Mouse (Mus musculus) lung, postnatal 25 days (tissue): Measurements from ENCODE around the gene Plscr1.

Experiments used
- DNase-seq: peaks from one replicate; pipeline ENCODE4 v3.0.0; 2022; ENCODE audit warnings: low spot score

The Plscr1 gene

DNA sequence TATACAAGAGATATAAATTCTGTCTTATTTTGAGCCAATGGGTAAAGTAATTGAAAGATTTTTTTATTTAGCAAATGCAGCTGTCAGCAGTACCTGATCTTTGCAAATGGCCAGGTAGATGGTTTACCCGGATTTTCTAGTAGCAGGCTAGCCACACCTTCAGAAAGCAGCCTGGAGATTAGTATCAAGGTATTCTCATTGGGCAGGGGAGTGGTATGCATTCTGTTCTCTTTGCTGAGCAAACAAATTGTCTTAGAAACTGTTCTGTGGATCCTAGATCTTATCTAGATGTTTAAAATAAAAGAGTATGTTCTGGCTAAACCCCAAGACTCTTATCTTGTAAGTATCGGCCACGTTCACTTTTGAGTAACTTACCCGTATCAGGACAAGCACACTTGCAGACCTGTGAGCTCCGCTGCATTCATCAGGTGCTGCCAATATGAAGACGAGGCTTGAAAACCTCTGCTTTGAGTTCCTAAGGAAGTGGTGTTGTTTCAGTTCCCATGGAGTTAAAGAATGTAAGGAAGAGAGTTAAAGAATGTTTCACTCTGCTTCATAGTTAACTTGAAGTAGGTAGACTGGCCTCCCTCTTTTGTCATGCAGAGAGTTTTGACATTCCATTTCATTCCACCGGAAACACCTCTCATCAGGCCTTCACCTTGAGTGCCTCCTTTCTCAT, 11.1 kb downstream of the Plscr1 start:
- DNase-seq: peak; percentile 48

DNA sequence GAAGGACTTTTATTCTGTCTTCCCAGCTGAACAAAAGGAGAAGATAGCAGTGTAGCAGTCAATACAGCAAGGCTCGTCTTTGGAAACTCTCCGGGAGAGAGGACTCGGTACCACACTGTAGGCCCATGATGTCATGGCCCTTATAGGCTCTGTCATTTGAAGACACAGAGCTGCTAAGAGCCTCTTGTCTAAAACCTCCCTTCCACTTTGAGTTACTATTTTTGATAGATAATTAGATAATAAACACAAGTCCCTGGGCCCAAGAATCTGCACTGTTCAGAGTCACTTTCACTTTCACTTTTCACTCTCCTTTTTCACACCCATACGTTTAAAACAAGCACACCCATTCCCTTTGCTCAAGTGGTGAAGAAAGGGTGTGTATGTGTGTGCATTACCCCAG, 16.2 kb downstream of the Plscr1 start:
- DNase-seq: no peak

DNA sequence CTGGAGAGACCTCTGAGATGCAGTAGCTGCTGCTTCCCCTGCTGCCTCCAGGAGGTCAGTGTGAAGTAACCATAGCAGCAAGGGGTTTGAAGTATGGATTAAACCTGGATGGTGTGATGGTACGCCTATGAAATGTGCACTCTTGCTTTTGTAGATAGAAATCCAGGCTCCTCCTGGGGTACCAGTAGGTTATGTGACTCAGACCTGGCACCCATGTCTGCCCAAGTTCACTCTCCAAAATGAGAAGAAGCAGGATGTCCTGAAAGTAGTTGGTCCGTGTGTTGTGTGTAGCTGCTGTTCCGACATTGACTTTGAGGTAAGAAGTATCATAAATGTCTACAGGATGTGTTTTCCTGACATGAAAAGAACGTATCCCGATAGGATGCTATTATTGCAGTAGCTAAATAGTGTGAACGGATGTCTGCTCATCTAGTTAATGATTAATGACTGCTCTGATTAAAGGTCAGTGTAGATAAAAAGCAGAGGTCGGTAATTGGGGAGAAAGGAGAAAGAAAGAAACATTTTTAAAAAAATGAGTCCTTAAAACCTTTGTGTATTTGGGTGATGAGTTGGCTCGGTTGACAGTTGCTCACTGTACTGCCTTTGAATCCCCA, 17.1 kb downstream of the Plscr1 start:
- no peak for DNase-seq

DNA sequence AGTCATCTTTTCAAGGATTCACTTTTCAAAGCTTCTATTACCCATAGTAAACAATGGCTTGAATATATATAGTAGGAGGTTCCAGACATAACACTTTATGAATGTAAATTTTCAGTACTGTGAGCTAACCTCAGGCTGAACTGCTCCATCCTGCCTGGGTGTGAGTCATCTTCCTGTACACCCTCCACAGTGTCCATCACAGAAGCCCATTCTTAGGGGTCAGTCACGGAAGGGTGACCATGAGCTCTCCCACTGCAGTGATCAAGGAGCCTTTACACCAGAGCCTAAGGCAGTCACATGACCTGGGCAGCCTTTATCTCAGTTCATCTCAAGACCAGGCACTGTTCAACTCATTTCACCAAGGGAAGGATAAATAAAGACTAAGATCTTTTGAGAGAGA, 18.2 kb downstream of the Plscr1 start:
- no peak for DNase-seq

DNA sequence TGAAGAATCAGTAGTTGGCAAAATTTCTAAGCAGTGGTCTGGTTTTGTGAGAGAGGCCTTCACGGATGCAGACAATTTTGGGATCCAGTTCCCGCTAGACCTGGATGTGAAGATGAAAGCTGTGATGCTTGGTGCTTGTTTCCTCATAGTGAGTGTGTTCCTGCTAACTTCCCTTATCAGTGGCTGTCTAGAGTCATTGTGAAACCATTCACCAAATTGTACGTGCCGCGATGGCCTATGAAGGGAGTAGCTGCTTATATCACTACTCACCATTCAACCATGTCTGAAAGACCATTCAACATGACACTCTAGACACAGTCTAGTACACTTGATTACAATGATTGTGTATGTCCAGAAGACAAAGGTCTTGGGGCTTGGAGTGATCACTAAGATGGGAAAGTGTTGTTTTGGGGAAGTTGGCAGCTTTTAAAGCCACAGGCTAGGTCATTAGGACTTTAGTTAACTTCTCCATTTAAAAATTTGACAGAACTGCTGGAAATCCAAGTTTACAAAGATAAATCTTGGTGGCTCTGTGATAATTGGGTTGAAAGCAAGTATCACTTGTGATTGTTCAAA, 20.4 kb downstream of the Plscr1 start:
- DNase-seq: no peak

DNA sequence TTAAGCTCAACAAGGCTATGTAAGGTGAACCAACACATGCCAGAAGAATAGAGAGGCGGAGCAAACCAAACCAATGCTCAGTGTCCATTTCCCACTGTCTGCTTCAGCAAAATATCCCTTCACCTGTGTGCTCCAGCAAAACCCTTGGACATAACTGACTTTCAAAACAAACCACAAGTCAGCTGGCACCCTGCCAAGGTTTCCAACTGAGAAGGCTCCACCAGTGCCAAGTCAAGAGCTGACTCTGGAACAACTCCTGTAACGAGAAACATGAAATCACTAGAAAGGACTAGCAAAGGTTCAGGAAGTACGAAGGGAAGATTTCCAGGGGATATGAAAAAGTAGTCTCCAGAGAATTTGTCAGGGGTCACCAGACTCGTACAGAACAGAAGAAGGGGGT, 21.4 kb downstream of the Plscr1 start:
- DNase-seq: peak; percentile 78

DNA sequence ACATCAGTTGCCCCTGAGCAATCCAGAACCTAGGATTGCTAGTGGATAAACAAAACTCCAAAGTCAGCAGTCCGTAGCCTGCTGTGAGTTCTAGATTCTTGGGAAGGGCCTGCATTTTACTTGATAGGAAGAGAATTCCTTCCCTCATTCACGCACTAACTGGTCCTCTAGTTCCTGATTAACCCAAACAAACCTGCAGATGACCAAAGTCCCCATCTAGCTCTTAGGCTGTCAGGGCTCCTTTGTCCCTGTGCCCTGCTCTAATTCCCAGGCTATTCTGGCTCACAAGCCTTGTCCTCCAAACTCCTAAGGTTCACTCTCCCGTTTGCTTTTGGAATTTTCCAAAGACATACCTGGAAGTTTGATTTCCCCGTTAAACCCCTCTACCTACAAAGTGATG, 23.1 kb downstream of the Plscr1 start:
- DNase-seq: no peak

DNA sequence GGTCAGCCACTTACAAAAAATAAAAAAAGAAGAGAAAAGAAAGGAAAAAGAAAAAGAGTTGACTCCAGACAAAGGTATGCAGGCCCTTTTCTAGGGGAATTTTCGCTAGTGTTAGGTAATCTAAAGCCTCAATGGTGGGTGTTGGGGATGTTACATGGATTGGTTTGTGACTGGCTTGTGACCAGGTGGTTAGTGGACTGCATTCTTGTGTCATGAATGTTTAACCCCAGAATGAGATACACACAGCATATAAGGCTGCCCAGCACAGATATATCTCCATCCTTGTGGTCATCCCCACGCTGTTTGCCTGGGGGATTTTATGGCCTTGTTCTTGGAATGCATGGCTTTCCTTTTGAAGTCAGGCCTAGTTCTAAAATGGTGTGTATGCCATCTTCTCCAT, 23.7 kb downstream of the Plscr1 start:
- DNase-seq: no peak

DNA sequence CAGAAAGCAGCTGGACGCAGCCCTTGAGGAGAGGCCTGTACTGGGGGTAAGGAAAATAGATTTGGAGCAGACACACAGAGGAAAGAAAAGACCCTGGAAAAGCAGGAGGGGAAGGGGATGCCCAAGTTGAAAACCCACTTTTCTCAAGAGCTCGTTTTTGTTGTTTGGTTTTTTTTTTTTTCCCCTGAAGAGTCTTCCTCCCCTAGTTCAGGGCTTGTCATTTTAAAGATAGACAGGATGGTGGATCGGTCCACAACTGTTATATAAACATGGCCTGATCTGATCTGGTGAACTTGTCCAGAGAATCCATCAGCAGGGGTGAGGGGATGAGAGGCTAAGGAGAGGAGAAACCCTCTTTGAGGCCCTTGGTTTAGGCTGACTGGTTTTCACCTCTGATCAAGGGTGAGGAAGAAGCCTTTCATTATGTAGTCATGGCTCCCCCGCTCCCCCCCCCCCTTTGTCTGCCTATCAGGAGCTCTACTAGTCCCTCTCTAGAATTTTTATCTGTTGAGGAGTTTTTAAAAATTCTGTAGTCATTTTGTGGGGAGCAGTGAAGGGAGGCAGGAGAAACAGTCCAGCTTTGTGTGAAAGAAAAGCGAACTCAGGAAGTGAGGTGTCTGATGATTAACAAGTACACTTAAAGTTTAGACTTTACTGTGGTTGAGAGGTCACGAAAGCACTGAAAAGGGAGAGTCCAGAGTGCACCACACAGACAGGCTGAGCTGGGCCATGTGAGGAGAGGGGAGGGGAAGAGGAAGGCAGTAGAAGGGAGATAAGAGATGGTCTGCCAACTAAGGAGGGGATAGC, 24.6 kb downstream of the Plscr1 start:
- no peak for DNase-seq

DNA sequence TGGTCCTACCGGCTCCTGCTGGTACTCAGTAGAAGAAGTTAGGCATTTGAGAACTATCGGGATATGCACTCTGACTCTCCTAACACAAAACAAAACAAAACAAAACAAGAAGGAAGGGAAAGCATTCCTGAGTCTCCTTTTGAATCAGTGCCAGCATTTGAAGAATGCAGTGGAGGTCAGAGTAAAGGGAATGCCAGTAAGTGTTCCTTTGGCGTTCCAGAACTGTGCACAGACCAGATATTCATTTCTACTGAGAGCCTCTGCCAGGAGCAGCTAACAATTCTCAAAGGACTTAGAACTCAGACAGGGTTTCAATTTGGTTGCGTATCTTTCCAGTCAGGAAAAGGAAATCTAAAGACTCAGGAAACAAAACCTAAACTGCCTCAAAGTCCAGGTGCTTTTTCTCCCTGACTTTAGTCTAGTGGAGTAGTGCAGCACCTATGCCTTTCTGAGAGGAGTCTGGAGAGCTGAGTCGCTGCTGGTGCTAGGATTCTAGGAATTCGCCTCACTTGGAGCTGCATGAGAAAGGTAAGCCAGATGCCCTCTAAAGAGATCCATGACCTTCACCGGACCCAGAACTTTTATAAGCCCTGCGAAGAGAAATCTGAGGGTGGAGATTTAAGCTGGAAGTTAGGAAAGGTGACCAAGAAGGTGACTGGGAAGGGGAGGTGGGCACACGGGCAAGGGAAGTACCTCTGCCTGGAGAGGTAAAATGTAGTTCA, 26.1 kb downstream of the Plscr1 start, which contains the start of gene Plscr2:
Plscr2 (plus strand) TSS at position 117 of the 722 bp plus-strand sequence.
- peak; percentile 77 for DNase-seq

DNA sequence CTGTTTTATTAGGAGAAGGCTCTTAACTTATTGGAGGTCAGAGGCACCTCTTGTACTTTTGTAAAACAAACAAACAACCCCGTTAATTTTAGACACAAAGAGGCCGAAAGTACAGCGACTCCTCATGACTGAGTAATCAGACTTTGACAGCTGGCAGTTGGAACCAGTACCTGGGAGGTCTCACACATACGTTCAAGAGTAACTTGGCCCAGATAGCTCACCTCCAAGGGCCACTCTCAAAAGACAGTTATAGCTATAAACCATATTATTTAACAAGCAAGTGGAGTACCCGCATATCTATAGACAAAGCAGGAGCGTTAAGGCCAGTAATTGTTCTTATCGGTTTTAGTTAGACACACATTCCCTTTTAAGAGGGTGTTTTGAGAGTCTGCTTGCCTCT, 26.8 kb downstream of the Plscr1 start:
- no peak for DNase-seq

DNA sequence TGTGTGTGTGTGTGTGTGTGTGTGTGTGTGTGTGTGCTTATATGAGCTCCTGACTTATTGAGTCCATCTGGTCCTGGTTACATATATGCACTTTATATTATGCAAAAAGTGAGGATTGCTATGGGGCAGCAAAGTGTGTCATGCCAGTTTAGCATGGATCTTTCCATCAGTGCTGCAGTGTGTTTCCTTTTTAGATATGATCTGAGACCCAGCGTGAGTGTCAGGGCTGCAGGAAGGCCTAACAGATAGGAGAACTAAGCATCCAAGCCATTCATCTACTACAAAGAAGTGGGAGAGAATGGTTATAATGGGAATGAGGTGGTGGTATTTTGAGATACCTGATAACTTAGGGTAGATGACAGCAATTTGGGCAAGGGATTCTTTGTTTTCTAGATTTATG, 30.5 kb downstream of the Plscr1 start:
- no peak for DNase-seq

DNA sequence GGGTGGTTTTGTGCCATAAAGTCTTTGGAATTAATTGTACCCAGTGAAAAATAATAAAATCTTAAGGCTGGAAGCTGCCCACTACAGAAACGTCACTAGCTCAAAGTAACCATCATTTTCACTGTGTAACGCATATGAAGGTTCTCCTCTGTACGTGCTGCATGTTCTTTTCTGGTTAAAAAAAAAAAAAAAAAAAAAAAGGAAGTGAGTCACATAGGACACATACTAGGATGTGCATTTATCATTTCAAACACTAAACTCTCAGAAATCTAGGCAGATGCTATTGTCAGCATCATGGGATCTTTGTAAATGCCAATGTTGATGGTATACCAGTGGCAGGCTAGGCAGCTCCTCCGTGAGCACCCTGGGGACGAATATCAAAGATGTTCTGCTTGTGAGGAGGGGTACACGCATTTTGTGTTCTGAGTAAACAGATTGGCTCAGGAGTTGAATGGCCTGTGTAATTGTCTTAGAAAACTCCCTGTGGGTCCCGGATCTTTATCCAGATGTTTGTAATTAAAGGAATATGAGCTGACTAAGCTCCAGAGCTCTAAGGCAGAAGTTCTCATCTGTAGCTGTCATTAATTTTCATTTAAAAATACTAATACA, 33.1 kb downstream of the Plscr1 start:
- DNase-seq: no peak

DNA sequence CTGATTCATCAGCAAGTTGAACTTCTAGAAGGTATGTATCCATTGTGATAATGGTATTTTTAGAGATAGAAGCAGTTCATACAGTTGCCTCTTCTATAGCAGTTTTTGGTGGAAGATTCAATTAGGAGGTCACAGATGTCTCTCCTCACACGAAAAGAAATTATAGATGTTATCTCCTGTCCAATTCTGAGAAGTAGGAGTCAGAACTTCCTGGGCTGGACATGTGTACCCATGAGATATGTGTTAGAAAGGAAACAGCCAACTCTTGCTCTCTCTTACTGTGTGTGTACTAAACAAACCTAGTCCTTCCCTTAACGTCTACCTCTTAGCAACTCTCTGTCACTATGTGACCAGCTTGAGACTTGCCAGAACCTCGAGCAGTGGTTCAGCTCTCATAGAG, 40.1 kb downstream of the Plscr1 start:
- no peak for DNase-seq

DNA sequence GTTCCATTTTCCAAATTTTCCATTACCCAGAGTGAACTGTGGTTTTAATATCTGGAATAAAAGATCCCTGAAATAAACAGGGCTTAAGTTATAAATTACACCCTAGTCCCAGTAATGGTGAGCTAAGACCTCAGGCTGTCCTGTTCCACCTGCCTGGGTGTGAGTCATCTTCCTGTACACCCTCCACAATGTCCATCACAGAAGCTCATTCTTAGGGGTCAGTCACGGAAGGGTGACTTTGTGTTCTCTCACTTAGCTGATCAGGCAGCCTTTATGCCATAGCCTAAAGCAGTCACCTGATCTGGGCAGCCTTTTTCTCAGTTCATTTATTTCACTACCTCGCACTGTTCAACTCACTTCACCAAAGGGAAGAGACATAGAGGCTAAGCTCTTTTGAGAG, 42.6 kb downstream of the Plscr1 start:
- no peak for DNase-seq

DNA sequence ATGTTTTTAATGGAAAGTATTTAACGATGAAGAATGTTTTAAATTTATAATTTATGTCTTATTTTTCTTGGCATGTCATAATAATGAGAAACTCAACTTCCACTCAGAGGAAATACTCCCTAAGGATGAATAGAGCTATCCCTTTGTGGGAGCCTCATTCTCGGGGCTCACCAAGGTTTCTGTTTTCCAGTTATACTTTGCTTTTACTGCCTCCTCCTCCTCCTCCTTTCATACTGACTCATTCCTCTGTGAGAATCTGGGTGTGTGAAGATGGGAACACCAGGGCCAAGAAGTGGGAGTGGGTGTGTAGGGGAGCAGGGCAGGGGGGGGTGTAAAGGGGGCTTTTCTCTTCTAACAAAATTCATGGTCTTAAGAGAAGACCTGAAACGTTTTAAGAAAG, 43.4 kb downstream of the Plscr1 start:
- no peak for DNase-seq

DNA sequence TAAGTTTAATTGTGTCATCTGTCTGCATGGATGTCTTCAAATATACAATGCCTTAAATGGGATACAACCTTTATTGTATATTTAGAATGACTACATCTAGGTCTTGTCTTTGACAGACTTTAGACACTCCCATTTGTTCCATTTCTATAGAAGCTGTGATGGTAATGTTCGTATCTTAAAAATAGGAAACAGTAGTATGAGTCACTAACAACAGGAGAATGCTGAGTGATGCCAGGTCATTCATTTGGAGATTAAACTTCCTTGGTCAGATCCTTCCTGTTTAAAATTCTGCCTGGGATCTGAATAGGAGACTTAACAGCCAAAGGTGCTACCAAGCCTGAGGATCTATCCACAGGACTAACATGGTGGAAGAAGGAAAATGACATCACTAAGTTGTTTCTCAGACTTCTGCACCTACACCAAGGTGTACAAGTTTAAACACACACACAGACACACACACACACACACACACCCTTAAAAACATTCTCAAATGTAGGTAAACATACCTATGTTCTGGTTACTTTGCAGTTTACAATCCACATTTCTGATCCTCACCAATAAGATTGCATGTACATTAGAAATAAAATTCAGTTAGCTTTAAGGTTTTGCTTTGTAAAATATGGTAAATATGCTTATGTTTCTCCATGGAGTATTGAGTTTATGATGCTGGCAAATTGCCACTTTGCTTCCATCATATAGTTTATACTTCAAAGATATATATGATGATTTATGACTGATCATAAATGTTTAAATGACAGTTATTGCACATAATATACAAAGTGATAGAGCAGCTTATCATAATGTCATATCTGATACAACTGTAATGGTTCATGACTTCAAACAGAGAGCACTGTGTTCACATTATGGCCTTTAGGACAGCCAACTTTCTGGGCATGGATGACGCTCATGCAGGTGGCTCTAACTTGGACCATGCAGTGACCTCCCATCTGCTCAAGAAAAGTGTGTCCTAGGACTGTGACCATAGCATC, 44.3 kb downstream of the Plscr1 start:
- DNase-seq: no peak

DNA sequence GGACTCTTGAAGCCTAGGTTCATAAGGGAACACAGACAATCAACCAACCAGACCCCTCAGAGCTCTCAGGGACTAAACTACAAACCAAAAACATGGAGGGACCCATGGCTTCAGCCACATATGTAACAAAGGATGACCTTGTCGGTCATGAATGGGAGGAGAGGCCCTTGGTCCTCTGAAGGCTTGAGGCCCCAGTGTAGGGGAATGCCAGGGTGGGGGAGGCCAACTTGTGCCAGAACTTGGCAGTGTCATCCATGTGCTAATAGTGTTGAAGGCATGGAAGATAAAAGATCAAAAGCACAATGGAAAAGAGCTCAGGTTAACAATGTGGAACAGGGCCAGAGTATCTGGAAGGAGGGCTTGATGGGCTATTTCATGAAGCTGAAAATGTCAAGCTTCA, 48.7 kb downstream of the Plscr1 start:
- no peak for DNase-seq

DNA sequence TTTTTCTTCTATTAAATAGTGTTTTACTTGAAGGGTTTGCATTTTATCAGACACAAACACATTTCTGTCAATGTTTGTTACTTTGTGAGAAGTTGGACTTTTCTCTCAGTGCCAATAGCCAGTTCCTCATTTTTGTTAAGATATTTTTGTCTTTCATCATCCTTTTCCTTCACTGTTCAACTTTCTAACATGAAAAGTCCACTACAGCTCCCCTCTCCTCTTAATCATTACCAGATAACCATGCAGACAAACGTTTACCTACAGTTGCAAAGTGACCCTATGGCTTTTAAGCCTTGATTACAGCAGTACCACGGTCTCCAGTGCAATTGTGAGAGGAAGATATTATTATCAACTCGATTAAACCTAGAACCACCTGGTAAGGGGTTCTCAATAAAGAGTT, 51.7 kb downstream of the Plscr1 start:
- DNase-seq: no peak

DNA sequence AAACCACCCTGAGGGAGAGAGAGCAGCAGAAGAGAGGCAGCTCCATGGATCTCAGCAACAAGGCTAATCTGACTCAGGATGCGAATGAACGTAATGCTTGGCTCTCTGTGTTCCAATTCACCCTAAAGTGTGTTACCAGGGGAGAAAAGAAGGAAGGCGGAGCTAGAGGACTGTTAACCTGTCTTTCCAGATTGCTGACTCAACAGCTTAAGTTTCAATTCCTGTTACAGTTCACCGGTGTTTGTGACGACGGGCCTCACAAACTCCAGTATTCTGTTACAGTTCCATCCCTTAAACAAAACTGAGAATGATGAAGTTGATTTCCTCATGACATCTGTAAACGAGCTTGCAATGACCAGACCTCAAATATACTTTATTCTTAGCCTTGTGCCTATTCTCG, 55.5 kb downstream of the Plscr1 start:
- DNase-seq: no peak
